Mouse (Mus musculus): ENCODE measurements at regions not wholly inside any gene's neighbourhood (a gene's known extent, or its start where the extent isn't known, plus 50 kb on each side); places are given as distances from the start of the nearest gene placed in this dataset.
A peak's percentile ranks its signal among the peaks of the same experiment; 100 is the strongest.

DNA sequence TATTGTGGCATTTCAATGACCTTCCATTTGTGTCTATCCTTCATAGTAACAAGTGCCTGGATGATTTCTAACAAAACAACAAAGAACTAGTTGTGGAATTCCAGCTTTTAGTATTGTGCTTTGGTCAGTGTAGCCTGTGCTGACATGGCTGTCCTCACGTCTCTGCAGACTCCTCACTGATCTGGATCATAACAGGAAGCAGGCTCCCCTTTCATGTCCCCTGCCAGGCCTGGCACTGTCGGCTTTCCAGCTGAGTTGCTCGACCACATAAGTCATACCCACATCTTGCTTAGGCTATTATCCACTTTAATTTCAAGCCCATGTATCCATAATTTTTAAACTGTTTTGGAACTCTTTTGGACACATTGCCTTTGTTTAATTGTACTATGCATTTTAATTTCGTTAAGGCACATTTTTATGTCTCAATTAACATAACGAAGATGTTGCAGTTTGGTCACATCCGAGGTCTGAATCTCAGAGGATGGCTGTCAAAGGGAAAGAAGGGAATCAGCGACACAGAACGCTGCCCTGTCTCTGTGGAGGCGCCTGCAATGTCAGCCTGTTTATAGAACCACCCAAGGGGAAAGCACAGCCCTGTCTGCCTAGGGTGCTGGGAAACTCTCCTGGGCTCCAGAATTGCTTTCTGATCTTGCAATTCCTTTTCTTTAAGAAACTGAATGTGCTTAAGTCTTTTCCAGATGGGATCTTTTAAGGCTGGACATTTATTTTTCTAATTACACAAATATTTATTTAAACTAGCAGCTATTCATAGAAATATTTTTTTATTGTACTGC lies 215.5 kb upstream of the Ndst3 start:
- intact Hi-C loops (cut with DNase I): no loop called here
- DNase-seq (ENCODE audit: low spot score in 2 of 2): no peak

GRCm38 (mm10) chr3:123918140-123918539 lies 227.5 kb upstream of the Ndst3 start:
- intact Hi-C loops (cut with DNase I): no loop called here
- no peak for DNase-seq (ENCODE audit: low spot score in 2 of 2)

DNA sequence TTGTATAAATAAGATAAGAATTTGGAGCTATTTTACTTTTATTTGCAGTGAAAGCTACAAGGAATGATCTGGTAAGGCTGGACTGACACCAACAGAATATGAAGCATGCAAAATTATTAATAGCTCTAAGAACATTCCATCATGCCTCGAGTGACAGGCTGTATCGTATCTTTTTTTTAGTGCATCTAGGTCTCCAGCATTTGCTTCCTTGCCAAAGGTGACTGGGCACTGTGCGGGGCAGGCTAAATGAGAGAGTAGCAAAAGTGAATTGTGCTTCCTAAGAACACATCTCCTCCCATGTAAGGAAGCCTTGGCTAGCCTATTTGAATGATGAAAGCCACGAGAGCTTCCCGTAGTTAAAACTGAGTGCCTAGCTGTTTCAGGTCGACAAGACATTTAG lies 261.5 kb upstream of the Ndst3 start:
- no peak for DNase-seq (ENCODE audit: low spot score in 2 of 2)
- intact Hi-C loops (cut with DNase I): no loop called here

DNA sequence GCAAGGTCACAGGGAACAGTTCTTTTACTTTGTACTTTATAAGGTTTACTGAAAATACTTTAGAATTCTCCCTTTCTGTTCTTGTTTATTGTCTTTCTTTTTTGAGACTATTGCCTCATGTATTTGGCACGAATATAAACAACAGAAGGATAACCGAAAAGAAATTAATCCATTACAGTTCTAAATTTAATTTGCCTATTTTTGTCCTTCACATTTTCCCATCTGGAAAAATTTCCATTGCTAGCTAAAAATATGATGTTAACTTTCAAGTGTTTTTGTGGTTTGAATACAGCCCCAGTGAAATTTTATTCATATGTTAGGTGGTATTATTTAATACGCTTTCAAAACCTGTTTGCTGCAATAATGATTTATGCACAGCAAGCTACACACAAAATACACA lies 276.7 kb upstream of the Ndst3 start:
- intact Hi-C loops (cut with DNase I): no loop called here
- no peak for DNase-seq (ENCODE audit: low spot score in 2 of 2)

GRCm38 (mm10) chr3:123972367-123972766 lies 281.7 kb upstream of the Ndst3 start:
- intact Hi-C loops (cut with DNase I): no loop called here
- DNase-seq (ENCODE audit: low spot score in 2 of 2): no peak

- DNase-seq (ENCODE audit: low spot score in 2 of 2): peak; percentile 7 to 11
- intact Hi-C loops (cut with DNase I): no loop called here
Observed at GRCm38 (mm10) chr3:123973806-123974576, 283.3 kb upstream of the Ndst3 start.

- intact Hi-C loops (cut with DNase I): no loop called here
- DNase-seq (ENCODE audit: low spot score in 2 of 2): no peak
Observed at GRCm38 (mm10) chr3:123976475-123976874, 285.8 kb upstream of the Ndst3 start.

DNA sequence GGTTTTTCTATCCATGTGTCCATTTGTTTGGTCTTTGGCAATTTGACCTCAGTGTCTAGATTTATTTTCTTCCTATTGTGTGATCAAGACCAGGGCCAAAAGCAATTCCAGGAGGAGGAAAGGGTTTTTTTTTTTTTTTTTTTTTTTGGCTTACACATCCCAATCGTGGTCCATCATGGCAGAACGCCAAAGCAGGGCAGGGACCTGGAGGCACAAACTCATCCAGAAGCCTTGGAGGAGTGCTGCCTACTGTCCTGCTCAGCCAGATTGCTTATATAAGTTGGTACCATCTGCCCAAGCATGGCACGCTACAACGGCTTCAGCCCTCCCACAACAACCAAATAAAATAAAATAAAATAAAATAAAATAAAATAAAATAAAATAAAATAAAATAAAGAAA lies 286.5 kb upstream of the Ndst3 start:
- intact Hi-C loops (cut with DNase I): no loop called here
- no peak for DNase-seq (ENCODE audit: low spot score in 2 of 2)

DNA sequence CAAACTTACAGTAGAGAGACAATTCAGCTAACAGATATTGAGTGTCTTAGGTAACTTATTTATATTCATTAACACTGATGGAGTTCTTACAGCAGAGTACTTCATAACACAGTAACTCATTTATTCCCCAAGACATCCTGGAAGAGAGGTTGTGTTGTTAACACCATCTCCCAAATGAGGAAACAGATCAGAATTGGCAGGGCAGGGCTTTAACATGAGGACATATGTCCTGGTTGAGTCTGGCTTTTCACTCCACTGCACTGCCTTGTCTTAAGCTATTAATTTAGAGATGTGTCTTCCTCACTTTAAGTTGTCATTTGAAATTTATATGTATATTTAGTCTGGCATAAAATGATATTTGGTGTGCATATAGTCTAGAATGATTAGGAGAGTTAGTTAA lies 292.4 kb upstream of the Ndst3 start:
- intact Hi-C loops (cut with DNase I): no loop called here
- DNase-seq (ENCODE audit: low spot score in 2 of 2): no peak

DNA sequence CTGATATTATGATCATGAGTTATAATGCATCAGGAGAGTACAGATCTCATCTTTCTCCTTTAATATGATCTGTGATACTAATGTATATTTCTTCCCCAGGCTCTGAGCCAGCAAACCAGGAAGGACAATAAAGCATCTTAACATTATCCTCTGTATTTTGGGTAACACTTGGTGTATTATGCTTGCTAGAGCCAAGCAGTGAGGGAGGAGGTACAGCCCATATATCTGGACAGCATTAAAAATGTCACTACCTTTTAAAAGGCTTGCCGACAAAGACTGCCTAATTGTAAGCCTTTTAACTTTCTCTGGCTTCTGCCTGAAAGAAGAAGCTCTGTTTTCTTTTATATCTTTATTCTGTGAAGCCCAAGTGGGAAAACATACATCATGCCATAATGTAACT lies 292.9 kb upstream of the Ndst3 start:
- intact Hi-C loops (cut with DNase I): no loop called here
- DNase-seq (ENCODE audit: low spot score in 2 of 2): no peak

DNA sequence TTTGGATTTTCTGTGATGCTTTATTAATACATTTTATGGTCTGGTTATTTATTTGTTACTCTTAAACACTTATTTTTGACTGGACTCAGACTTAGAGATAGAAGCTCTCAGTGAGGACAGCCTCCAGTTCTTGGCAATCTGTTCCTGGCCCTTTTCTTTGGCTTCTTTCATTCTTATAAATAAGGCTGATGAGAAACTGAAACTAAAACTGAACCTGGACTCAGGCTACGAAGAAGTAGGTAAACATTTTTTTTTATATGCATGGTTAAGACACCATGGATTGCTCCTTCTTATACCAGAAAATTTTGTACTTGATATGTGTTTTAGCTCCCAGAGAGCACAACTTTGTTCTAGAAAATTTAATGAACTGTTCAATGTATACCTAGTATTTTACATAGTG lies 293.4 kb upstream of the Ndst3 start:
- no peak for DNase-seq (ENCODE audit: low spot score in 2 of 2)
- intact Hi-C loops (cut with DNase I): no loop called here

DNA sequence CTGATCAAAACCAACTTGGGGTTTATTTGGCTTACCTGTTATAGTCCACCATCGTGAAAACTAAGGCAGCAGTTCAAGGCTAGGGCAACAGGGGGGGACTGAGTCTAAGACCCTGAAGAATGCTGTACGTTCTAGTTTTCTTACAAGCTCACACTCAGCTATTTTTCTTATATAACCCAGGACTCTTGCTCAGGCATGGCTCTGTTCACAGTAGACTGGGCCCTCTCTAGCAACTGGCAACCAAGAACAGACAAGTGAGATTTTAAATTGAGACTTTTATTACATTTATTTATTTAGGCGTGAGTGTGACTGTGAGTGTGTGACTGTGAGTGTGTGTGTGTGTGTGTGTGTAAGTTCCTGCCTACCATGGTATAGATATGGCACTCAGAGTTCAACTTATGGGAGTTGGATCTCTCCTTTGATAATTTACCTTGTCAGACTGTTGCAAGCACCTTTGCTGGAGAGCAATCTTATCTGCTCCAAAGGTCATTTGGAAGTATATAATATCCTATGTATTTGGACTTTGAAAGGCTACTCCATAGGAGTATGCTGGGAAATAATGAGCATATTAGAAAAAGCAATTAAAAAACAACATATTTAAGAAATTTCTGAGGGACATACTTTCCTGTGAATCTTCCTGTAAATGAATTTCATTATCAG lies 309.4 kb upstream of the Ndst3 start:
- intact Hi-C loops (cut with DNase I): no loop called here
- DNase-seq (ENCODE audit: low spot score in 2 of 2): no peak

GRCm38 (mm10) chr3:124000883-124001282 lies 310.2 kb upstream of the Ndst3 start:
- intact Hi-C loops (cut with DNase I): no loop called here
- no peak for DNase-seq (ENCODE audit: low spot score in 2 of 2)

- no peak for DNase-seq (ENCODE audit: low spot score in 2 of 2)
- intact Hi-C loops (cut with DNase I): no loop called here
Observed at GRCm38 (mm10) chr3:124011685-124012084, 309.0 kb upstream of the Tram1l1 start.

- intact Hi-C loops (cut with DNase I): no loop called here
- no peak for DNase-seq (ENCODE audit: low spot score in 2 of 2)
Observed at GRCm38 (mm10) chr3:124018618-124019017, 302.0 kb upstream of the Tram1l1 start.

- DNase-seq (ENCODE audit: low spot score in 2 of 2): no peak
- intact Hi-C loops (cut with DNase I): no loop called here
Observed at GRCm38 (mm10) chr3:124026188-124026587, 294.5 kb upstream of the Tram1l1 start.

DNA sequence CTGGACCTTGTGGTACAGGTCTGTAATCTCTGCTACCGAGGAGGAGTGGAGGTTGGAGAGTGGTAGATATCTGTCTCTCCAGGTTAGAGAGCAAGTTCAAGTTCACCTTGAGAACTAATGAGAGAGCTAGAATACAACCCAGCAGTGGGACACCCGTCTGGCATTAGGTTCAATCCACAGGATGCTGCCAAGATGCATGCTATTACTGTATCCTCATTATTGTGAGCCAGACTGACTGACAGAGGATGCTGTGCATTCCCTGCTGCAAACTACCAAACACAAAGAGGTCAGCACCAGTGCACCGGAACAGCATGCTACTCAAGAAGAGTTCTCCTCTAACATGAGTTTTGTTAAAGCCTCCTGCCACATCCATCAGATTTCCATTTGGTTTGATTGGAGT lies 253.6 kb upstream of the Tram1l1 start:
- no peak for DNase-seq (ENCODE audit: low spot score in 2 of 2)
- intact Hi-C loops (cut with DNase I): loop anchor here (10.0 kb wide), 1 partner anchor 552 kb away; no protein-coding TSS in a partner anchor

GRCm38 (mm10) chr3:124067538-124067937 lies 253.1 kb upstream of the Tram1l1 start:
- intact Hi-C loops (cut with DNase I): loop anchor here (10.0 kb wide), 1 partner anchor 553 kb away; no protein-coding TSS in a partner anchor
- DNase-seq (ENCODE audit: low spot score in 2 of 2): no peak

- DNase-seq (ENCODE audit: low spot score in 2 of 2): no peak
- intact Hi-C loops (cut with DNase I): loop anchor here (10.0 kb wide), 1 partner anchor 553 kb away; no protein-coding TSS in a partner anchor
Observed at GRCm38 (mm10) chr3:124067971-124068370, 252.7 kb upstream of the Tram1l1 start.

- intact Hi-C loops (cut with DNase I): loop anchor here (10.0 kb wide), 1 partner anchor 554 kb away; no protein-coding TSS in a partner anchor
- no peak for DNase-seq (ENCODE audit: low spot score in 2 of 2)
Observed at GRCm38 (mm10) chr3:124069182-124069581, 251.5 kb upstream of the Tram1l1 start.

Measured in left cerebral cortex, postnatal 36 days (tissue).